Mouse (Mus musculus) left cerebral cortex, adult 2 months (tissue): ENCODE data around the gene Timp2. TPM values are rescaled to one million over a fixed set of nuclear protein-coding genes. Genes with fewer than 3 reads are reported as not detected.
"Not testable (repeated sequence)": the region's sequence is repeated elsewhere in the genome, so short reads cannot be mapped to it uniquely, and the experiment has no call there.

ENCODE experiments used
- DNase-seq, 2 experiments: peaks; one replicate each; pipeline ENCODE4 v3.0.0; 2021 to 2022; ENCODE audit warnings: low spot score in 2 of 2, mixed read lengths in 1 of 2; ENCODE audit errors: extremely low spot score in 1 of 2
- H3K27ac ChIP-seq: fragments of 200-600 bp; 2 replicates; pipeline ENCODE4 v1.8.1; 2022
- H3K4me3 ChIP-seq: fragments of 200-600 bp; 2 replicates; pipeline ENCODE4 v1.8.1; 2022
- CTCF ChIP-seq: fragments of 200-600 bp; IDR thresholded peaks from 2 replicates; pipeline ENCODE4 v1.8.1; 2022; ENCODE audit warnings: antibody characterized with exemption, mild to moderate bottlenecking, moderate library complexity
- intact Hi-C: fragments of 180-260 bp; cut with DNase I; formaldehyde crosslinking; loops from one replicate; pipeline ENCODE4 v1.15.1; 2025
- total RNA-seq, 2 experiments: library from RNA; stranded (reverse); gene quantifications; 2 replicates each; pipeline ENCODE4 v1.2.3; 2021

Timp2 gene
- total RNA-seq, 2 experiments from 2014 or later: 221 to 255 TPM

- Histone ChIP-seq H3K27ac (peak overlapping the region; percentile 92; the same call in 1 of the 2 replicates), H3K4me3 (no peak overlapping the region)
- intact Hi-C loops: no loop called here
- TF ChIP-seq CTCF: no peak
- DNase-seq: no peak
These were observed 27.0 kb downstream of the Timp2 start for GRCm38 (mm10) chr11:118328511-118328910.

GRCm38 (mm10) chr11:118326991-118327971 is 28.3 kb downstream of the Timp2 start:
- peak overlapping the region; percentile 92 for H3K27ac ChIP-seq
- DNase-seq: peak; percentile 79 to 80
- intact Hi-C loops: no loop called here
- no peak for TF ChIP-seq CTCF
- peak overlapping the region; percentile 2; the same call in 1 of the 2 replicates for H3K4me3 ChIP-seq

- no peak for TF ChIP-seq CTCF
- Histone ChIP-seq H3K27ac (peak overlapping the region; percentile 92), H3K4me3 (no peak overlapping the region)
- intact Hi-C loops: no loop called here
- DNase-seq: no peak
These were observed 29.0 kb downstream of the Timp2 start for GRCm38 (mm10) chr11:118326491-118326890.

GRCm38 (mm10) chr11:118324541-118324940 is 31.0 kb downstream of the Timp2 start:
- TF ChIP-seq CTCF: no peak
- intact Hi-C loops: no loop called here
- DNase-seq: no peak
- no peak overlapping the region for H3K4me3 ChIP-seq
- no peak overlapping the region for H3K27ac ChIP-seq

- DNase-seq: no peak
- Histone ChIP-seq H3K27ac (no peak overlapping the region), H3K4me3 (no peak overlapping the region)
- TF ChIP-seq CTCF: no peak
- intact Hi-C loops: no loop called here
These were observed 31.6 kb downstream of the Timp2 start for GRCm38 (mm10) chr11:118323974-118324373.

GRCm38 (mm10) chr11:118322647-118323046 is 32.9 kb downstream of the Timp2 start:
- intact Hi-C loops: no loop called here
- no peak for DNase-seq
- no peak for TF ChIP-seq CTCF

GRCm38 (mm10) chr11:118321971-118322370 is 33.6 kb downstream of the Timp2 start:
- Histone ChIP-seq H3K4me3 (no peak overlapping the region), H3K27ac (no peak overlapping the region)
- intact Hi-C loops: no loop called here
- no peak for TF ChIP-seq CTCF
- DNase-seq: no peak

More at GRCm38 (mm10) chr11:118322647-118323046, 32.9 kb downstream of the Timp2 start:
- Histone ChIP-seq H3K27ac (no peak overlapping the region), H3K4me3 (no peak overlapping the region)

GRCm38 (mm10) chr11:118321500-118321899 is 34.0 kb downstream of the Timp2 start:
- peak in 1 of 2 experiments; percentile 57 for DNase-seq
- intact Hi-C loops: no loop called here

GRCm38 (mm10) chr11:118318678-118319077 is 36.9 kb downstream of the Timp2 start:
- peak; percentile 64 for TF ChIP-seq CTCF
- Histone ChIP-seq H3K4me3 (no peak overlapping the region), H3K27ac (no peak overlapping the region)
- no peak for DNase-seq
- intact Hi-C loops: no loop called here

More at GRCm38 (mm10) chr11:118321500-118321899, 34.0 kb downstream of the Timp2 start:
- no peak overlapping the region for H3K4me3 ChIP-seq
- no peak overlapping the region for H3K27ac ChIP-seq
- no peak for TF ChIP-seq CTCF

- peak in 1 of 2 experiments; percentile 56 for DNase-seq
- intact Hi-C loops: loop anchor here (1.0 to 2.0 kb wide), 2 partner anchors 38 to 62 kb away; partner anchors contain the start of gene Timp2
- TF ChIP-seq CTCF: peak; percentile 89
- Histone ChIP-seq H3K27ac (no peak overlapping the region), H3K4me3 (no peak overlapping the region)
These were observed 38.4 kb downstream of the Timp2 start for GRCm38 (mm10) chr11:118317129-118317528.

GRCm38 (mm10) chr11:118316231-118316806 is 39.2 kb downstream of the Timp2 start:
- TF ChIP-seq CTCF: no peak
- intact Hi-C loops: loop anchor here (2.0 kb wide), 1 partner anchor 38 kb away; the partner anchor contains the start of gene Timp2
- H3K4me3 ChIP-seq: no peak overlapping the region
- H3K27ac ChIP-seq: no peak overlapping the region
- no peak for DNase-seq

GRCm38 (mm10) chr11:118312132-118312723 is 43.3 kb downstream of the Timp2 start:
- no peak overlapping the region for H3K4me3 ChIP-seq
- intact Hi-C loops: no loop called here
- no peak overlapping the region for H3K27ac ChIP-seq

GRCm38 (mm10) chr11:118307962-118308361 is 47.6 kb downstream of the Timp2 start:
- H3K4me3 ChIP-seq, intact Hi-C loops, DNase-seq, H3K27ac ChIP-seq: not testable (repeated sequence)

More at GRCm38 (mm10) chr11:118312132-118312723, 43.3 kb downstream of the Timp2 start:
- TF ChIP-seq CTCF: no peak
- no peak for DNase-seq

GRCm38 (mm10) chr11:118303959-118304358 is 51.6 kb downstream of the Timp2 start:
- H3K27ac ChIP-seq, H3K4me3 ChIP-seq, intact Hi-C loops, DNase-seq: not testable (repeated sequence)
